Mouse (Mus musculus) frontal cortex, postnatal 25 days (tissue): ENCODE results near the gene Spns3.

Source experiments
- DNase-seq, 2 experiments: peaks; one replicate each; pipeline ENCODE4 v3.0.0; 2022; ENCODE audit warnings: low spot score in 2 of 2

Spns3 gene

DNA sequence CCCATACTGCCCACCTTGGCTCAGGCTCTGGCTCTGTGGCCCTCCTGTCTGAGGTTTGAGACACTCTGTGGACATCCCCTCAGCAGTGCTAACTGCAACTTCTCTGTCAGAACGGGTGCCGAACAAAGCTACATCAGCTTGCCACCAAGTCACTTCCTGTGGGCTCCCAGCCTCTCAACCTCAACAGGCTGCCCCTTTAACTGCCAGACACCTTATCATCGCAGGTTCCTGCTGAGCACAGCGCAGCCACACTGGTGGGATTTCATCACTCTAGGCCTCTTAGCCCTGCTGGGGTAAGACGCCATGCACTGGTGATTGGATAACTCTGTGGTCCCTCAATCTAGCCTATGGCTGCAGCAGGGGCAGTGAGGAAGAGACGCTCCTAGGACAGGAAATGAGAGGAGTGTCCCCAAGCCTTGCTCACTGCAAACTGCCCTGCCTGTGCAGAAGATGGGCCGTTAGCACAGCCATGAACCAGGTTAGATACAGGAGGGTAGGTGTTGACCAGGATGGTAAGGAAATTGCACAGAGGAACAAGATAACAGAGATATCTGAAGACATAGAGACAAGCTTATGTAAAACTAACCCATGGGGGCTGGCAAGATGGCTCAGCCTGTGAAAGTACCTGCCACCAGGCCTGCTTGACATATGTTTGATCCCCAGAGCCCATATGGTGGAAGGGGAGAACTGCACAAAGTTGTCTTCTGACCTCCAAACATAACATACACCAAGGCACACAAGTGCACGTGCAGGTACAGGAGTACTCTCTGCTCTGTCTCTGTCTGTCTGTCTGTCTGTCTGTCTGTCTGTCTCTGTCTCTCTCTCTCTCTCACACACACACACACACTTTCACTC, at the start of gene Spns3:
TSS of gene Spns3 (minus strand) at position 373 of the 855 bp plus-strand sequence.
- DNase-seq: no peak

GRCm38 (mm10) chr11:72597780-72598179, 47.5 kb upstream of the Spns3 start:
- DNase-seq: no peak

- no peak for DNase-seq
Measured at GRCm38 (mm10) chr11:72595010-72595737, 44.9 kb upstream of the Spns3 start.

DNA sequence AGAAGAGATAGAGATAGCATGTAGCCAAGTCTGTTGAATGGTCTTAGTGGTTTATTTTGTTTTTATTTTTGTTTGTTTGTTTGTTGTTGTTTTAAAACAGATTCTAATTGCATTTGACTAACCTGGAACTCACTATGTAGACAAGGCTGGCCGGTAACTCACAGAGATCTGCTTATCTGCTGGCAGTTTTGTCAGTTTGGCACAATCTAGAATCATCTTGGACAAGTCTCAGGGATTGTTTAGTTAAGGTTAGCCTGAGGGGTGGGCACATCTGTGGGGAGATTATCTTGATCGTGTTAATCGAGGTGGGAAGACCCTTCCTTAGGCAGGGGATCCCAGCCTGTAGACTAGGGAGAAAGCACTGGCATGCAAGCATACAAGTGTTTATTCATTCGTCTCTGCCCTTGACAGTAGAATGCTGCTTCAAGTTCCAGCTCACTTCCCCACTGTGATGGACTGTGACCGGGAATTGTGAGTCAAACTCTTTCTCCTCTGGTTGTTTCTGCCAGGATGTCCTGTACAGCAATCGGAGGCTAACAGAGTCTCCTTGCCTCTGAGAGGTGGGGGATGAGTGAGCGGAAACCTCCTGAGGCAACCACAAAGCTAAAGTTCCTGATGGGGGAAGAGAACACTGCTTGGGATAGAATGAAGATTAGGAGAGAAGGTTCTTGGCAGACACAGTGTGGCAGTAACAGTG, 37.4 kb upstream of the Spns3 start:
- no peak for DNase-seq

- DNase-seq: no peak
Measured at GRCm38 (mm10) chr11:72586570-72586969, 36.3 kb upstream of the Spns3 start.

DNA sequence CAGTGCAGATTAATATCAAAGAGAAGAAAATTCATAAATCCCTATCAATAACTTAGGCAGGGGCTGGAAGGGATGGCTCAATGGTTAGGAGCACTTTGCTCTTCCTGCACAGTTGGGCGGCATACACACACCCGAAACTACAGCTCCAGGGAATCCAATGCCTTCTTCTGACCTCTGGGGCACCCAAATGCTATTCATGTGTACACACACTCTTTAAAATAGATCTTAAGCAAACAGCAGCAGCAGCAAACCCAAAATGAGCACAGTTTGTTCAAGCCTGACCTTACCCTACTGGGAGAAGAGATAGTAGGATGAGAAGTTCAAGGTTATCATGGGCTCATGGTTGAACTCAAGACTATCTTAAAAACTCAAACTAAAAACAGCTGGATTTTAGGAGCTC, 32.8 kb upstream of the Spns3 start:
- no peak for DNase-seq

DNA sequence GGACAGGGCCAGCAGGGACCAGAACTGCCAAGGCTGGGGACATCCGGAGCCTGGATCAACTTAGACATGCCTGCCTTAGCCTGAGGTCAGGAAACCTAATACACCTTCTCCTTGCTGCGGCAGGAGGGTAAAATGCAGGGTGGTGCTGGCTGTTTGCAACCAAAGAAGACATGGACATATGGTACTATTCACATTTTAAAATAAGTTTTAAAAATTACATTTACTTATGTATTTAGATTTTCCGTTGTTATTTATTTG, 32.1 kb upstream of the Spns3 start:
- DNase-seq: no peak

- no peak for DNase-seq
Measured at GRCm38 (mm10) chr11:72581609-72582447, 31.5 kb upstream of the Spns3 start.

DNA sequence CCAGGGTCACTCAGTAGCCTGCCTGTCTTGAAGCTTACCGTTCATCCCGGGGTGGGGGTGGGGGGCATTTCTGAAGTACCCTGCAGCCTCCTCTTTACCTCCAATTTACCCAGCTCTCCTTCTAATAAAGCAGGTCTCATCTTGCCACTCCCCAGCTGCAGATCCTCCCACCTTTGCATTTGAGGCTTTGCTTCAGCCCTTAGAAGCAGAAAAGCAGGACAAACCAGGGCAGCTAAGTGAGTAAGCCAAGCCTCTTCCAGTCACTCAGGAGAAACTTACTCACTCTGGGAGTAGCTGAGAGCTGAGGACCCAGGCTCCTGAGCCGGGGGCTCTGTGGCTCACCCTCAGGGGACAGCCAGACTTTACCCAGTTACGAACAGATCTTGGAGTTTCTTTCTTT, 28.2 kb upstream of the Spns3 start:
- no peak for DNase-seq

- DNase-seq: no peak
Measured at GRCm38 (mm10) chr11:72576466-72577351, 26.4 kb upstream of the Spns3 start.

DNA sequence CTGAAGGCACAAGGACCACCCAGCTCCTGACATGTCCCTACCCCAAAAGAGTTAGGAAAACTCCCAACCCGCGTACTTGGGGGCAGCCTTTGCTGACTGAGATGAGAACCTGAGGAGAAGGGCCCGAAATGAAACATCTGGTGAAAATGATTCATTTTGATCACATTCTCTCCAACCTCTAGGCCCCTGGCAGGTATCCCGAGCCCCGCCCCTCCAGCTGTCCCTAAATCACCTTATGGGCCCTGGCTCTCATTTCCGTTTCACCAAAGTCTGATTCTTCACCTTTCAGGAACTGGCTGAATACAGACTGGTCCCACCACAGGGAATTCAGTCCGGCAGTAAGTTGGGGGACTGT, 25.8 kb upstream of the Spns3 start:
- no peak for DNase-seq

DNA sequence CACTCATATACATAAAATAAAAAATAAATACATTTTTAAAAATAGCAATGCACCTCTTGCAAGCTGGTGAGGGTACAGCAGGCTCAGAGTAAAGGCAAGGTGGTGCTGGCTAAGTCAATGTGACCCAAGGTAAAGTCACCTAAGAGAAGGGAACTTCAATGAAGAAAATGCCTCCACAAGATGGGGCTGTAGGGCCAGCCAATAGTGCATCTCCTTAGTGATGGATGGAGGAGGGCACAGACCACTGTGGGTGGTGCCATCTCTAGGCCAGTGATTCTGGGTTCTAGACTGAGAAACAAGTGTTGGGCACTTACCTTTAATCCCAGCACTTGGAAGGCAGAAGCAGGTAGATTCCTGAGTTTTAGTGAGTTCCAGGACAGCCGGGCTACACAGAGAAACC, 23.5 kb upstream of the Spns3 start:
- DNase-seq: no peak

- DNase-seq: peak; percentile 61 to 75
Measured at GRCm38 (mm10) chr11:72570319-72570979, 20.1 kb upstream of the Spns3 start.

DNA sequence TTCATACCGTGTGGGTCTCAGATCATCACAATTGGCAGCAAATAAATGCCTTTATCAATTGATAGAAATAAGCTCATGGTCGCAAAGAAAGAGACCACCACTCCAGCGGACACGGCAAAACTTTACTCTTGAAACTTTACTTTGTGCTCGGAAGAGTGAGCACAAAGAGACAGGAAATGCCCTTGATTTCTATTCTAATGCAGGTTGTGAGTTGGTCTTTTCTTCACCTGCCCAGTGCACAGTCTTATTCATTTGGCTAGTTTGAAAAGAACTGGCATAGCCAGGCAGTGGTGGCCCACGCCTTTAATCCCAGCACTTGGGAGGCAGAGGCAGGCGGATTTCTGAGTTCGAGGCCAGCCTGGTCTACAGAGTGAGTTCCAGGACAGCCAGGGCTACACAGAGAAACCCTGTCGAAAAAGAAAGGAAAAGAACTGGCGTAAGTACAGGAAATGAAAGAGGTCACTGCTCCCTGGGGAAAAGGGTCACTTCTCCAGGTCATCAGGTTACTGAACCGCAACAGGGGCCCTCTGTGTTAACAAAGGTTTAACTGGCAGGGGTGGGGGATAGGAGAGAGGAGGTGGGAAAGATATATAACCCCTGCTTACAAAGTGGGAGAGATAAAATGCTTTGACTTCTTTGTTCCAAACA, 19.5 kb upstream of the Spns3 start:
- no peak for DNase-seq

DNA sequence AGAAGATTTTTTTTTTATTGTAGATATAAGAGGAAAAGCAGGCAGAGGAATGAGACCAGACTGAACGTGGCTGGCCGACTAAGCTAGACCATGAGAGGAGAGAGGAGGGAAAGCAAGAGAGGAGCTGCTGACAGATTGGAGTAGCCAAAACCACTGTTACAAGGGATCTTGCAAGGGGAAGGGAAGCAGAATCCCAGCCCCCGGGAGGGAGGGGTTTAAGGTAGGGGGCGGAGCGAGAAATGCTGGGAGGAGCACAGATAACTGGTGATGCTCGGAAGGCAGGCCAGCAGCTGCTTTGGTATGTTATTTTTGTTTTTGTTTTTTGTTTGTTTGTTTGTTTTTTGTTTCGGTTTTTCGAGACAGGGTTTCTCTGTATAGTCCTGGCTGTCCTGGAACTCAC, 18.7 kb upstream of the Spns3 start:
- no peak for DNase-seq

DNA sequence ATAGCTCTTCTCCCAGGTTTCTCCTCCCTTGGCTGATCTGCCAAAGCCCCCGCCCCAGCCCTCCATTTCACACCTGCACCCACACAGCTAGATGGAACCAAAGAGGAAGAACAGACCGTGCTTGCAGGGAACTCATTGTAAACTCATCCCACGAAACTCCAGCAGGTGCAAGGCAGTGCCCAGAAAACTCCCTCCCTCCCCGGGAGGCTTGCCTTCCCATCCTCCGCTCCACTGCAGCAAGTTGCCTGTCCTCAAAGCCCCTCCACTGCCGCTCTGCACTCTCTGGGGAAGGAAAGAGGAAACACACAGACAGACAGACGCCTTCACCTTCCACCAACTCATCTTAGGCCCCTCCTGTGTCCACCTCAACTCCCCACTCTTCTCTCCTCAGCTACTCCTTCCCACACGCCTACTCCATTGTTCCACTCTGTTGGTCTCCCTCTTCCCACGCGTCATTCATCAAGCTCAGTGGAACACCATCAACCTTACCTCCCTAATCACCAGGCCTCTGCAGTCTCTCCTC, 16.6 kb upstream of the Spns3 start:
- DNase-seq: peak; percentile 36 to 52

DNA sequence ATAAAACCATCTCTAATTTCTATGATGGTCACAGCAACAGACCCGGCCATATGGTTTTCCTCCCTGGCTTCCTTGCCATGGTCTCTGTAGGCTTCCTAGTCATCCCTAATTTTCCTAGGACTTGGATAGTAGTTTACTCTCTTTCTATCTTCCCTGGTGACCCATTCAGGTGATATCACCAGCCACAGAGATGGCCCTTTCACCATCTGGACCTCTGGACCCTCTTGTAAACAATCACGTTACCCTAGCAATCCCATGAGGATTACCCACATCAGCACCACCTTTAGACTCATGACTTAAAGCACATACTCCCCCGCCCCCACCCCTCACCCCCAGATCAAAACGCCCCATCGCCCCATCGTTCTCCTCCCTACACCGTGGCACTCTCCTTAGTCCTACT, 16.0 kb upstream of the Spns3 start:
- no peak for DNase-seq

DNA sequence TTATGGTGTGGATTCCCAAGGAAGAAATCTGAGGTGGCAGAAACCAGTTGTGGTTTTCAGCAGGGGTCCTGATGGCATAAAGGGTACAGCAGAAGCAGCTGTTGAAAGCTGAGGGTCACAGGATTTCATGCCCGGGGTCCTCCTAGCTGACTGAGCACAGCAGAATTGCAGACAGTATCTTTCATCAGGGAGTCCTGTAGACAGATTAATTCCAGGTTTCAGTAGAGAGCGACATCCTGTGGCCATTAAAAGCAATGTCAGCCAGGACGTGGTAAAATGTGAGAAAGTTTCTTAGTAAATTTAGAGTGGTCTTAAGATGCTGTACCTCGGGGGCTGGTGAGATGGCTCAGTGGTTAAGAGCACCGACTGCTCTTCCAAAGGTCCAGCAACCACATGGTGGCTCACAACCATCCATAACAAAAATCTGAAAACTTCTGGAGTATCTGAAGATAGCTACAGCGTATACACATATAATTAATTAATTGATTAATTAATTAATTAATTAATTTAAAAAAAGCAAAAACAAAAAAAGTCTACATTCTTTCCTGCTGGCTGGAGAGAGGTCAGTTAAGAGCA, 14.0 kb upstream of the Spns3 start:
- no peak for DNase-seq

GRCm38 (mm10) chr11:72560661-72561060, 10.4 kb upstream of the Spns3 start:
- no peak for DNase-seq
